Mouse (Mus musculus) brain, embryonic 14.5 days (tissue): ENCODE results near the gene Pigf. TPM values are rescaled to one million over a fixed set of nuclear protein-coding genes. Genes with fewer than 3 reads are reported as not detected.
A peak's percentile ranks its signal among the peaks of the same experiment; 100 is the strongest.
"Not testable (repeated sequence)": the region's sequence is repeated elsewhere in the genome, so short reads cannot be mapped to it uniquely, and the experiment has no call there.

Experiments used
- DNase-seq: peaks from one replicate; pipeline ENCODE4 v3.0.0-alpha.2; 2011; ENCODE audit warnings: low read depth
- CTCF ChIP-seq: fragments of 200-500 bp; IDR thresholded peaks from 2 replicates; pipeline ENCODE4 v1.5.1; 2012; ENCODE audit warnings: inconsistent platforms, mild to moderate bottlenecking, moderate library complexity, borderline replicate concordance; ENCODE audit not compliant: insufficient read depth, insufficient read length; ENCODE audit errors: extremely low read depth
- POLR2A ChIP-seq: fragments of 200-500 bp; IDR thresholded peaks from 2 replicates; pipeline ENCODE4 v1.6.1; 2012; ENCODE audit warnings: mild to moderate bottlenecking, inconsistent platforms, borderline replicate concordance; ENCODE audit not compliant: poor library complexity, insufficient read depth, insufficient read length, severe bottlenecking; ENCODE audit errors: extremely low read depth
- polyA plus RNA-seq: library from polyadenylated mRNA; depleted of rRNA; stranded (reverse); fragments of >200 nt; gene quantifications from 2 replicates; pipeline ENCODE4 v1.2.3, GENCODE M21; 2012; rRNA removed

Pigf gene
- polyA plus RNA-seq: 21.6 and 32.7 TPM in 2 replicates

- peak; percentile 99 for DNase-seq
- TF ChIP-seq POLR2A (peak; percentile 39; the same call in 1 of the 2 replicates), CTCF (peak; percentile 35; the same call in 1 of the 2 replicates)
Measured at GRCm38 (mm10) chr17:87025269-87025949, at the start of gene Pigf, which contains the start of gene Cript. Pigf (minus strand) TSS chr17:87025406. Cript (plus strand) TSS chr17:87025550.

DNA sequence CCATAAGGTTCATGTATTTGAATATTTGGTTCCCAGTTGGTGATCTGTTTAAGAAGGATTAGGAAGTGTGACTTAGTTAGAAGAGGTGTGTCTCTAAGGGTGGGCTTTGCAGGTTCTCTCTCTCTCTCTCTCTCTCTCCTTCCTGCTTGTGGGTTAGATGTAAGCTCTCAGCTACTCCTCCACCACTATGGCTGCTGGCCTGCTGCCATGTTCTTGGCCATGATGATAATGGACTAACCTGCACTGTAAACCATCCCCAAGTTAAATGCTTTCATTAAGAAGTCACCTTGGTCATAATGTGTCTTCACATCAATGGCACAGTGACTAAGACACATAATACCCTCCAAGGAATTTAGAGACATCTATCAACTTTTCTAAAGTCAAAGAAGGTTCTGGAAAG lies 48.3 kb upstream of the Pigf start:
- no peak for TF ChIP-seq POLR2A
- no peak for TF ChIP-seq CTCF
- no peak for DNase-seq

DNA sequence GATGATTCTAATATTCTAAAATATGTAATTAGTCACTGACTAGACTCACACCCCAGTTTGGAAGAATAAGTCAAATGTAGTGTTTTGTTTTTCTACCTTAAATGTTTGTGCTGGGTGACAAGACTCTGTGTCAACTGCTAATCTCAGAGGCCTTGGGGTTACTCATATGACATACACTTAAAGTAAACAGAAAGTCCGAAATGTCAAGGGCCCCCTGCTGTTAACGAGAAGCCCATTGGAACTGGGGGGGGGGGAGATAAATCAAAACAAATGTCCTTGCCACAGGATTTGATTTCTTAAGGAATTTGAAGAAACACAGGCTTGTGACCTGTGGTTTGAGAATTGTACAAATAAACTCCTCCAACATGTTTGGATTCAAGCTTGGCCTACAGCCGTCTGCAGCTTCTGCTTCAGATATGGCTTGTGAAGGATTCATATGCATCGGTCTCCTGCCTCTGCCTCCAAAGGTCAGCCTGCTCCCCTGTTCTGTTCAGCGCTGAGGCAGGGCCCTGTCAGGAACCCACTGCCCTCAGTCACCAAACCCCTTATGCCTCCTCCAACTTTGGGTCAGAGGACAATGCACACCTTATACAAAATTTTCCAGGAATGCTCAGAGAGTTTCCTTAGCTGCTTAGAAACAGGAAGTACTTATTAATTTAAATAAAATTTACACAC lies 47.7 kb upstream of the Pigf start:
- no peak for DNase-seq
- TF ChIP-seq POLR2A (no peak), CTCF (no peak)

- DNase-seq: not testable (repeated sequence)
Measured at GRCm38 (mm10) chr17:87072183-87072582, 47.0 kb upstream of the Pigf start.

- DNase-seq: no peak
- TF ChIP-seq POLR2A (no peak), CTCF (no peak)
Measured at GRCm38 (mm10) chr17:87068997-87069396, 43.8 kb upstream of the Pigf start.

GRCm38 (mm10) chr17:87063969-87064368 lies 38.8 kb upstream of the Pigf start:
- no peak for DNase-seq
- TF ChIP-seq CTCF: no peak
- no peak for TF ChIP-seq POLR2A

GRCm38 (mm10) chr17:87063461-87063860 lies 38.3 kb upstream of the Pigf start:
- DNase-seq: no peak
- TF ChIP-seq CTCF (no peak), POLR2A (no peak)

DNA sequence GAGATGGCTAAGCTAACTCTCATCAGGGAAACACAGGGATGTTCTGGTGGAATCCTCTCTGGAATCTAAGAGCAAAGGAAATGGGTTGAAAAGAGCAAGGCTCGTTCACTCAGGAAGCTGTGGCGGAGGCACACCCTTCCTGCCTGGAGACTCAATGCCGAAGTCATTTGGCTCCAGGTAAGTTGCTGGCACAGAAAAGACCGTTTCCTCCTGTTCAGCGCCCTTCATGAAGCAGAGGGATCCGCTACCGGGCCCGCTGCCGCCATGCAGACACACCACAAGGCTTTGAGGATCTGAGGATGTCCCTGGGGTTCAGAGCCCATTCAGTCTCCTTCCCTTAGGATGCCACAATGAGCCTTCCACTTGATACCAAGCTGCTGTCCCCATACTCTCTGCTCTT lies 37.4 kb upstream of the Pigf start:
- DNase-seq: no peak
- TF ChIP-seq POLR2A (no peak), CTCF (no peak)

DNA sequence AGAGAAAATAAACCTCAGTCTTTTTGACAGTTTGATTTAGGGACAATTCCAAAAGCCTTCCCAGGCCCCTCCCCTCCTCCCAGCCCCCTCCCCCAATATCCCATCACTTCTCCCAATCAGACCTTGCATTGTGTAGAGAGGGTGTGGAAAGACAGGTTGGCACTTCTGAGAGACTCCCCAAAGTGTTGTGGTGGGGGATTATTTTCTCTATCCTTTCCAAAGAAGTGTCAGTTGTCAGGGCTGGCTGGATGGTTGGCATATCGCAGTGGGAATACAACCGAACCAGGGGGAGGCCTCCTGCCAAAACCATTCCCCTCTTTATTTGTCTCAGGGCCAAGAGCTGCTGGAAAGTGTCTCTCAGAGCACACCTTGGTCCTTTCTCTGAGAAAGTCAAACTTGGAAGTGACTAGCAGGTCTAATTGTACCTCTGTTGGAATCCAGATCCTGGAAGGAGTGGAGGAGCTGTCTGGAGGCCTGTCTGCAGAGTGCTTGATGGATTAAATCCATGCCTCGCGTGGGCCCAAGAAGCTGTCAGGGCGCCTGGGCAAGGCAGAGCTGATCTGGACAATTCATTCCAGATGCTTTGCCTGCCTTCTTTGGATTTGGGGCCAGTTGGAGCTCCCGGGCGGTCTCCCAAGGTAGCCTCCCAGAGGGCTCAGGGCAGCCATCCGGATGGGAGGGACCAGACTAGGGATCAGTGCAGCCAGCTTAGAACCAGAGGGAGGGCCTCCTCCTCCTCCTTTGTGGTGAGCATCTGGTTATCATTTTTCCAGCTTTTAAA lies 32.5 kb upstream of the Pigf start:
- no peak for DNase-seq
- TF ChIP-seq CTCF (no peak), POLR2A (no peak)

DNA sequence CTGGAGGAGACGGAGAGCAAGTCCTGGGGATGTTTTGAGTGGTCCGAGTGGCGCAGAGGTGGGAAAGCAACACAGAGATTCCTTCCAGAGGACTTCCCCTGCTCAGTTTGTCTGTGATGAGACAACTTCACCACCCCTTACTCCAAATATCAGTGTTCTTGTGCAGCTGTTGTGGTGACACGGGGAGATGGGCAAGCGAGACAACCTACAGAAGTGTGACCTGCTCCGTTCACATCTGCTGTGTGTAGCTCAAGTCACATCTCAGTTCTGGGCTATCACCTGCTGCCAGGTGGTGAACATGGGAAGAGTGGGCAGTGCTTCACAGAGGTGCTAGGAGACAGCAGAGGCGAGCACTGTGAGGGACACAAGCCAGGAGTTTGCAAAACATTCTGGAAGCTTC lies 31.6 kb upstream of the Pigf start:
- TF ChIP-seq CTCF: no peak
- TF ChIP-seq POLR2A: no peak
- DNase-seq: no peak

DNA sequence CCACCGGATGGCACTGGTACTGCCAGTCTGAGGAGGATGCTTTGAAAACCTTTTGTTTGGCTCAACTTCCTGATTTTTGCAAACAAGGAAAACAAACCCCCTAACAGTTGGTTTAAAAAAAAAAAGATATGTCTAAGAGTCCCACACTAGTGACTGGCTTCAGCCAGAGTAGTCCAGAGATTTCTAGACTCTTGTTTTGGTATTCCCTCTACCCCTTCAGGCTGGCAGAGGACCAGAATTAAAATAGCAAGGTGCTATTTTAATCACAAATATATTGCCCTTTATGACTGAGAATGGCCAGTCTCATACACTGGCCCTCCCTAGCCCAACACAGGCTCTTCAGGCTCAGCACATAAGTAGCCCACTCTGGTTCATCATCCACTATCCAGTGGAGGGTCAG lies 30.5 kb upstream of the Pigf start:
- TF ChIP-seq CTCF (no peak), POLR2A (no peak)

More for the DNA sequence above, 30.5 kb upstream of the Pigf start:
- no peak for DNase-seq
